ENCODE assay signal across 18 mouse cellular contexts in genomic region chr1:58669635-58670034, GRCm38 (mm10). TPM values are rescaled to one million over a fixed set of nuclear protein-coding genes. Genes with fewer than 3 reads are reported as not detected.
A peak's percentile ranks its signal among the peaks of the same experiment; 100 is the strongest.
DNase-seq lines count a peak whose midpoint lies in the region; ATAC-seq lines count a peak whose summit lies in the region.
"Had no signal": no experiment of that assay in that cellular context is flagged by ENCODE, and none has a peak within 500 bp of the region (broad histone marks: within the 10 kb centered on the region; RNA-seq: fewer than 3 reads in every experiment).

No protein-coding gene starts in this region.

- ATAC-seq in activated CD4-positive, CD25-positive, alpha-beta regulatory T cell, adult 4 months: peak; percentile 77
- ATAC-seq in common myeloid progenitor, adult 5-6 weeks (replicated peaks; ENCODE audit: low read depth, poor library complexity, severe bottlenecking): peak; percentile 99
- ATAC-seq in inflammation-experienced regulatory T-cells, adult 6 months: peak; percentile 77
- ATAC-seq in megakaryocyte progenitor cell, adult 5-6 weeks (replicated peaks; ENCODE audit: poor library complexity): peak; percentile 96
- peak; percentile 97 for ATAC-seq in neutrophil, adult 5-6 weeks (ENCODE audit: extremely low read depth, insufficient number of reproducible peaks, low FRiP score, poor library complexity, severe bottlenecking)

- peak; percentile 29 to 41 for DNase-seq in B cell, adult 2 months
- DNase-seq in heart, adult 11 months: peak; percentile 64

RNA-seq across cellular contexts. Expression of gene Als2cr12, which starts 26.2 kb away (rescaled TPM):
- not detected for polyA plus RNA-seq in activated CD4-positive, CD25-positive, alpha-beta regulatory T cell, adult 4 months (2017; shearing (Covaris generic))
- not detected in 2 replicates for total RNA-seq in common myeloid progenitor, adult 5-6 weeks (2017)
- not detected for polyA plus RNA-seq in inflammation-experienced regulatory T-cells, adult 6 months (2017; shearing (Covaris generic))
- total RNA-seq in megakaryocyte progenitor cell, adult 5-6 weeks (2015): not detected in 2 replicates
- 0.44 and 0.67 TPM in 2 replicates for total RNA-seq in megakaryocyte progenitor cell, adult 5-6 weeks (2017)
- total RNA-seq in neutrophil, adult 5-6 weeks (2017): 0.35 TPM in 1 of 2 replicates, not detected in the other
- total RNA-seq: CH12.LX had no signal
- polyA plus RNA-seq: adrenal gland, adult 2 months; cerebellum, adult 2 months; embryonic facial prominence, embryonic 11.5 days; embryonic facial prominence, embryonic 13.5 days; erythroblast, embryonic 14.5 days; forebrain, embryonic 10.5 days; forebrain, embryonic 12.5 days; forebrain, embryonic 14.5 days; forebrain, embryonic 16.5 days; G1E had no signal

RNA-seq across cellular contexts. Expression of gene Cflar, which starts 41.7 kb away (rescaled TPM):
- polyA plus RNA-seq in activated CD4-positive, CD25-positive, alpha-beta regulatory T cell, adult 4 months (2017; shearing (Covaris generic)): 100 to 1,000 TPM; 172 to 177 TPM
- total RNA-seq in common myeloid progenitor, adult 5-6 weeks (2017): 80.7 and 80.8 TPM in 2 replicates
- polyA plus RNA-seq in inflammation-experienced regulatory T-cells, adult 6 months (2017; shearing (Covaris generic)): 100 to 1,000 TPM; 124 to 177 (median 175) TPM
- 60.9 and 71.6 TPM in 2 replicates for total RNA-seq in megakaryocyte progenitor cell, adult 5-6 weeks (2015)
- 87.5 and 121 TPM in 2 replicates for total RNA-seq in megakaryocyte progenitor cell, adult 5-6 weeks (2017)
- total RNA-seq in neutrophil, adult 5-6 weeks (2017): 175 and 180 TPM in 2 replicates

Comparison
In these comparisons a context has a peak if more than half of its experiments do, and no peak if none do; other contexts are left out.
1. Peak in every context shown above with its lines: DNase-seq and ATAC-seq.